Mouse (Mus musculus) liver, postnatal 0 days (tissue): ENCODE results near the gene Prkag2. TPM values are rescaled to one million over a fixed set of nuclear protein-coding genes. Genes with fewer than 3 reads are reported as not detected.
A peak's percentile ranks its signal among the peaks of the same experiment; 100 is the strongest.
"Not testable (repeated sequence)": the region's sequence is repeated elsewhere in the genome, so short reads cannot be mapped to it uniquely, and the experiment has no call there.

Source experiments
- ATAC-seq: fragments of 200-750 bp; cut with Nextera tagmentation; 2 replicates; pipeline ENCODE4 v1.8.0; 2017; ENCODE audit warnings: mild to moderate bottlenecking, moderate library complexity
- DNase-seq: peaks from one replicate; pipeline ENCODE4 v3.0.0-alpha.2; 2016
- H3K27ac ChIP-seq: fragments of 300-500 bp; sonication (generic); 2 replicates; pipeline ENCODE4 v1.5.1; 2014; ENCODE audit warnings: antibody characterized with exemption, moderate library complexity, mild to moderate bottlenecking, low read depth
- H3K27me3 ChIP-seq: fragments of 300-500 bp; sonication (generic); 2 replicates; pipeline ENCODE4 v1.6.1; 2014; ENCODE audit warnings: low read length, control low read depth, mixed read lengths; ENCODE audit not compliant: insufficient read depth
- H3K36me3 ChIP-seq: fragments of 300-500 bp; sonication (generic); replicated peaks from 2 replicates; pipeline ENCODE4 v1.6.1; 2014; ENCODE audit warnings: mild to moderate bottlenecking, control low read depth, low read length, moderate library complexity, mixed read lengths; ENCODE audit not compliant: insufficient read depth
- H3K4me1 ChIP-seq: fragments of 300-500 bp; sonication (generic); 2 replicates; pipeline ENCODE4 v1.6.1; 2014; ENCODE audit warnings: antibody characterized with exemption, mild to moderate bottlenecking, control low read depth; ENCODE audit not compliant: insufficient read depth
- H3K4me2 ChIP-seq: fragments of 300-500 bp; sonication (generic); 2 replicates; pipeline ENCODE4 v1.6.1; 2014; ENCODE audit warnings: low read depth, mild to moderate bottlenecking, low read length, moderate library complexity, mixed read lengths
- H3K4me3 ChIP-seq: fragments of 300-500 bp; sonication (generic); 2 replicates; pipeline ENCODE4 v1.5.1; 2014; ENCODE audit warnings: low read depth, low read length
- H3K9ac ChIP-seq: fragments of 300-500 bp; sonication (generic); replicated peaks from 2 replicates; pipeline ENCODE4 v1.6.1; 2014; ENCODE audit warnings: mild to moderate bottlenecking, moderate library complexity
- H3K9me3 ChIP-seq: fragments of 300-500 bp; sonication (generic); 2 replicates; pipeline ENCODE4 v1.6.1; 2016; ENCODE audit warnings: mild to moderate bottlenecking, control low read depth, low read length, mixed read lengths
- CTCF ChIP-seq: sonication (generic); IDR thresholded peaks from 2 replicates; pipeline ENCODE4 v1.5.1; 2016; ENCODE audit warnings: antibody characterized with exemption, low read depth
- EP300 ChIP-seq: IDR thresholded peaks from 2 replicates; pipeline ENCODE4 v1.6.1; 2016; ENCODE audit warnings: antibody characterized with exemption, low read depth, mild to moderate bottlenecking
- WGBS: fragments of 180-500 bp; shearing (Covaris S2); extraction: QIAGEN DNeasy Blood & Tissue Kit; methylation state at CpG from one replicate; pipeline ENCODE4 v1.1.7; 2014; ENCODE audit not compliant: insufficient replicate concordance; 5-methylcytosine and 5-hydroxymethylcytosine counted together
- polyA plus RNA-seq: library from polyadenylated mRNA; unstranded; fragments of >200 nt; fragmentation: Nextera tagmentation; extraction: Ambion mirVana; gene quantifications from 2 replicates; pipeline ENCODE4 v1.2.1, GENCODE M21; 2015

Prkag2 gene
- polyA plus RNA-seq, 1 experiment from 2014 or later, result 6.8 TPM

GRCm38 (mm10) chr5:24827173-24827572, 273.3 kb downstream of the Prkag2 start:
- ATAC-seq (no peak), DNase-seq (no peak)
- H3K36me3 ChIP-seq, result no peaks in the 10 kb centered on the region
- WGBS, result 52% methylated on average over 2 of the region's 2 CpGs
- H3K9ac ChIP-seq, result no peak overlapping the region
- TF ChIP-seq EP300 (no peak), CTCF (no peak)
- no peaks in the 10 kb centered on the region for H3K9me3 ChIP-seq
- no peak overlapping the region for H3K4me3 ChIP-seq
- 0 out of 2 replicates have a peak overlapping the region, but pooled peaks have one; percentile 13 for H3K4me2 ChIP-seq
- H3K27me3 ChIP-seq, result no peaks in the 10 kb centered on the region
- 0 out of 2 replicates have a peak overlapping the region, but pooled peaks have one; percentile 44 for H3K27ac ChIP-seq
- H3K4me1 ChIP-seq, result peaks cover 47% of the 10 kb centered on the region

- DNase-seq (no peak), ATAC-seq (no peak)
- no peaks in the 10 kb centered on the region for H3K9me3 ChIP-seq
- no peak overlapping the region for H3K4me3 ChIP-seq
- H3K27ac ChIP-seq, result 0 out of 2 replicates have a peak overlapping the region, but pooled peaks have one; percentile 49
- no peaks in the 10 kb centered on the region for H3K27me3 ChIP-seq
- H3K4me2 ChIP-seq, result no peak overlapping the region
- H3K9ac ChIP-seq, result no peak overlapping the region
- 65% methylated on average over 9 of the region's 9 CpGs for WGBS
- peaks cover 47% of the 10 kb centered on the region for H3K4me1 ChIP-seq
- H3K36me3 ChIP-seq, result no peaks in the 10 kb centered on the region
- TF ChIP-seq EP300 (no peak), CTCF (no peak)
Measured at GRCm38 (mm10) chr5:24826056-24826770, 274.2 kb downstream of the Prkag2 start.

DNA sequence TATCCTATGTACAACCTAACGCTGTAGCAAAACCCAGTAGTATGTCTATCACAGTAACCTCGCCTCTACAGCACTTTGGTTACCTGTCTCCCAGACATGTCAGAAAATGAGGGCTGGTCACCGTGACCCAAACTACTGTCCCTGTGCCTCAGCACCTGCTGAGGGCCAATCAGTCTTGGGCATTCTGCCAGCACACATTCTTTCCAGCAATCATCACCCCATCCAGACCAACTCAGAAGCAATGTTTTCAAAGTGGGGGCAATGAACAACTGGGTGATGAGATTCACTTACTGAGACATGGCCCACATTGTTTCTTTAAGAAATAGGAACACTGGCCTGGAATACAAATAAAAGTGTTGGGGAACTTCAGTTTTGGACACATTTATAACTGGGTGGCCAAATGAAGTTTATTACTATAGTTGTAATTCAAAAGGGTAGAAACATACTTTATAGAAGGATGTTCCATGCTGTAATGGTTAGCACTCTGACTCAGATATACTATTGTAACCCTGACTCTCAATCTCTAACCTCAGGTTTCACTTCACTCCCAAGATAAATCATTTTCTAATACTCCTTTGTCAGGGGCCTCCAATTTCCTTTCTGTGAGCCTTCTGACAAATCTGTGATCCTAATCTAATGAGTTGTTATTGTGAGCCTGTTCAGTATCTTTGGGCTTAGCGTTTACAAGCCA, 274.9 kb downstream of the Prkag2 start:
- Histone ChIP-seq H3K27me3 (no peaks in the 10 kb centered on the region), H3K9ac (no peak overlapping the region), H3K4me3 (no peak overlapping the region), H3K9me3 (no peaks in the 10 kb centered on the region), H3K4me1 (peaks cover 47% of the 10 kb centered on the region), H3K4me2 (no peak overlapping the region), H3K36me3 (no peaks in the 10 kb centered on the region), H3K27ac (0 out of 2 replicates have a peak overlapping the region, but pooled peaks have one; percentile 49)
- whole genome bisulfite sequencing, result 67% methylated on average over 4 of the region's 4 CpGs
- no peak for ATAC-seq
- DNase-seq, result peak; percentile 24
- TF ChIP-seq EP300, result no peak
- TF ChIP-seq CTCF, result no peak

DNA sequence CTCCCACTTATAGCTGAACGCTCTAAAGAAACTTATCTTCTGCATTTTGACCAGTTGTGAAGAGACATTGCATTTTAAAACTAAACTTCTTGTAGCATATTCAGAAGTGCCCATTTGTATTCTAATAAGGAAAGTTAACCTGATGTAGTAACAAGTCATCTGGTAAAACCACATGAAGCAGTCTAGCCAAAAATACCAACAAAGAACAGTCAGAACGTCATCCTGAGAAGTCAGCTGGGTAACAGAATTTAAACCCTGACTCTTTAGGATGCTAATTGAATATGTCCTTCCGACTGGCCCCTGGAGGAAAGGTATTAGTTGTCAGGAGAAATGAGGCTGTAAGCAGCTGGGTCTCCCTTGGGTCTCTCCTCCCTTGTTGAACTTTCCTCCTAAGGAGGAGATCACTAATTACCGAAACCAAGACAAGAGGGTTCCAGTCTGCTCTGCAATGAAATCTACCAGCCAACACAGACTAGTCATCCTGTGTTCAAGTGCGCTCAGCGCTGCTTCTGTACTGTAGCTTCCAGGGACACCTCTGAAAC, 276.5 kb downstream of the Prkag2 start:
- peaks cover 44% of the 10 kb centered on the region for H3K4me1 ChIP-seq
- 78% methylated on average over 6 of the region's 6 CpGs for WGBS
- no peak for TF ChIP-seq EP300
- no peak for TF ChIP-seq CTCF

DNA sequence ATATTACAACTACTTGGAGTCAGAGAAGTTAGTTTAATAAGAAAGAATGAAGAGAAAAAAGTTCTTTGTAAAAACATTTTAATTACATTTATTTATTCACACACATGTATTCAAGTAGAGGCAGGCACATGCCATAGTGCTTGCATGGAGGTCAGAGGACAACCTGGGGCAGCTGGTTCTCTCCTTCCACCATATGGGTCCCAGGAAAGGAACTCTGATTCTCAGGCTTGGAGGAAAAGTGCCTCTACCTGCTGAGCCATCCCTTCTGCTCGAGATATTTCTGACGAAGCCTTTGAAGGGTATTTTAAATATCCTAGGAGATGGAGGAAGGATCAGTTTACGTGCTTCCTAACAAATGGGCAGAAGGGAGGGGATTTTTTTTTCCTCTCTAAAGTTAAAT, 277.7 kb downstream of the Prkag2 start:
- Histone ChIP-seq H3K9ac (no peak overlapping the region), H3K4me3 (no peak overlapping the region), H3K27ac (no peak overlapping the region), H3K4me2 (no peak overlapping the region), H3K36me3 (no peaks in the 10 kb centered on the region), H3K27me3 (no peaks in the 10 kb centered on the region), H3K9me3 (no peaks in the 10 kb centered on the region), H3K4me1 (peaks cover 36% of the 10 kb centered on the region)
- ATAC-seq (no peak), DNase-seq (no peak)
- 83% methylated on average over 3 of the region's 3 CpGs for WGBS
- TF ChIP-seq CTCF, result no peak
- TF ChIP-seq EP300, result no peak

More for the DNA sequence above, 276.5 kb downstream of the Prkag2 start:
- Histone ChIP-seq H3K9ac (no peak overlapping the region), H3K4me2 (no peak overlapping the region), H3K4me3 (no peak overlapping the region), H3K27ac (no peak overlapping the region), H3K36me3 (no peaks in the 10 kb centered on the region), H3K9me3 (no peaks in the 10 kb centered on the region), H3K27me3 (no peaks in the 10 kb centered on the region)
- ATAC-seq (no peak), DNase-seq (no peak)

GRCm38 (mm10) chr5:24822231-24822630, 278.2 kb downstream of the Prkag2 start:
- H3K9ac ChIP-seq, H3K4me3 ChIP-seq, H3K27ac ChIP-seq, H3K27me3 ChIP-seq, H3K4me2 ChIP-seq, H3K9me3 ChIP-seq, DNase-seq, H3K36me3 ChIP-seq, ATAC-seq: not testable (repeated sequence)
- H3K4me1 ChIP-seq, result peaks cover 31% of the 10 kb centered on the region
- 76% methylated on average over 3 of the region's 3 CpGs for WGBS
